Mouse (Mus musculus): ENCODE measurements at regions not wholly inside any gene's neighbourhood (a gene's known extent, or its start where the extent isn't known, plus 50 kb on each side); places are given as distances from the start of the nearest gene placed in this dataset.

- intact Hi-C loops (cut with DNase I) = loop anchor here (5.0 kb wide), 1 partner anchor 58 kb away; no protein-coding TSS in a partner anchor
- no peak for DNase-seq
Measured at GRCm38 (mm10) chr4:9014986-9015385, 776.1 kb upstream of the Car8 start.

GRCm38 (mm10) chr4:9012787-9013186, 773.9 kb upstream of the Car8 start:
- intact Hi-C loops (cut with DNase I) = no loop called here
- no peak for DNase-seq

DNA sequence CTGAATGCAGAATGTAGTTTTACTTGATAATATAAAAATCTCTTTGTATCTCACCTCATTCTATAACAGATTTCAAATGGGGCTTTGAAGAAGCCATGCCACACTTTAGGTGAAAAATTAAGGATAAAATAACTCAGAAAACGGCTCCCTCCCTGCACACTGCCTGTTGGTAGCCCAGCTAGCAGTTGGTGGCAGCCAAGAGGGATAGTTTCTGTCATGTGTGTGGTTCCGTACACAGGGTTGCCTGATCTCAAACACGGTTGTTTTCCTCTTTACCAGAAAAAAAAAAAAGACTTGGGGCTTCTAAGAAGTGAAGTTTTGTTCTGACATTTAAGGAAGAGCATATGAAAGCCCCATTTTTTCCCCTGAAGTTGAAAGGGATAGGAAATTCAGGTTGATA, 773.1 kb upstream of the Car8 start:
- DNase-seq = no peak
- intact Hi-C loops (cut with DNase I) = no loop called here

DNA sequence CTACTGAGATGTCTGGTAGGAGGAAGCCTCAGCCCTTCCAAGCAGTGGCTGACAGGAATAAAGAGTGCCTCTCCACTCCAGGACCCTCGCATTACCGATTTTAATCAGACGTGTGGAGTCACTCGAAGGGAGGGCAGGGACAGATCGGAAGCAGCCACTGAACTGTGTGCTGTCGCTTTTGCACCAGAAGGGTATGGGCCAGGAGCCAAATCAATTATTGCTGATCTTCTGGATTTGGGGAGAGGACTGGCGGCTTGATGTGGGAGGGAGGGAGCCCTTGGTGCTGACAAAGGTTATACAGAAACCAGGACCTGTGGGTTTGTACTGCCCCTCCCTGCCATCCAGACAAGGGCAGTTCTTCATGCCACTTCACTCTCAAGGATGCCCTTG, 772.3 kb upstream of the Car8 start:
- intact Hi-C loops (cut with DNase I) = no loop called here
- no peak for DNase-seq

DNA sequence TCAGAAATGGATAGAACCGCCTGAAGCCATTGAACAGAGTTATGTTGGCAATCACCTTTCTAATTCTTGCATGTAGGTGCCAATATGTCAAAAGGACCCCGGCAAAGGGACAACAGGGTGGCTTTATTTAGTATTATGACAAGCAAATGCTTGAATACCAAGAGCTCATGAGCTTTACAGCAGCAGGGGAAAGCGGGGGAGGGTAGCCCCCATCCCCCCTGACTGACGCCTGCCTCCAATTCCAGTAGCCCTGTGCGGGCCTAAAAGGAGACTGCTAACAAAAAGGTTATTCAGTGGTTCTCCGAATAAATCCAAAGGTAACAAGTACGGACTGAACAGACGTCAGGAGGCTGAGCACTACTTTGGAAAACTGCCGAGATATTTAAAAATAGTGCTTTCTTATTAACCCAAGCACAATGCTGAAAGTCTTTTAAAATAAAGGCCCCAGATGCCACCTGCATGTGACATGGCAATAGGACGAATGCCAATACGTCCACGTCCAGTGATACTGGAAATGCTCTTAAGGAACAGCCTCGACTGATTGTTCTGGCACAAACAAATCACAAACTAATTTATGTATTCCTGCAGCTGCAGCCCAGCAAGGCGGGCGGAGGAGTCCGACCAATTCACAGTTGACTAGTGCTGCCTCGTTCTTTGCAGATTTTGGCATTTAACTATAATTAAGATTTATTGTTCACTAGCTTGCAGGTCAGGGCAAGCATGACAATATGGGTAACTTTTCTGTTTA, 771.7 kb upstream of the Car8 start:
- DNase-seq = no peak
- intact Hi-C loops (cut with DNase I) = no loop called here

GRCm38 (mm10) chr4:9009656-9010055, 770.8 kb upstream of the Car8 start:
- DNase-seq = no peak
- intact Hi-C loops (cut with DNase I) = no loop called here

DNA sequence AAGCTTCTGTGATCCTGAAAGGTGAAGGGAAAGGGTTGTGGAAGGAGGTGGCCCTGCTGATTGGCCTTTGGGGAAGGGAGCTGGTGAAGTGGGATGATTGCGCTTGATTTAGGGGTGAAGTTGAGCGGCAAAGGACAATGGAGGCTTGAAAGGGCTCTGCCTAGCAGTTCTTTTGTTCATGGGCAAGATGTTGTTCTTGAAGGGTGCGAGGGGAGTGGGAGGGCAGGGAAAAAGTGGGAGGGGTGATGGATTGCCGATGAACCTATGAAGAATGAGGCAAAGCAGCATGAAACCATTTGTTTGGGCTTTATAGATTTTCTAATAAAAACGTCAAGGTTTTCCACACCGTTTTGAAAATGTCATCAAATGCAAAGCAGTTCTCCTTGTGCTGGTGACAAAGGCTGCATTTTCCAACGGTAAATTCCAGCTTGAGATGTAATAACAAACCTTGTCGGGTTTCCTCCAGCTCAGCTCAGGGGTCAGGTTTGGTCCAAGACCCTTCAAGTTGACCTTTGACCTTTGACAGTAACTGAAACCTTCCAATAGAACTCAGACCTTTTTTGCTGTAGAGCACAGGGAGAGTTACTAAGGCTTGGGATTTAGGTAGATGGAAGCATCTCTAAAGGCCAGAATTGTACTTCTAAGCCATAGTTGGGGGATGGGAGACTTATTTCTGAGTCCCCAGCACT, 767.2 kb upstream of the Car8 start:
- intact Hi-C loops (cut with DNase I) = no loop called here
- DNase-seq = no peak

DNA sequence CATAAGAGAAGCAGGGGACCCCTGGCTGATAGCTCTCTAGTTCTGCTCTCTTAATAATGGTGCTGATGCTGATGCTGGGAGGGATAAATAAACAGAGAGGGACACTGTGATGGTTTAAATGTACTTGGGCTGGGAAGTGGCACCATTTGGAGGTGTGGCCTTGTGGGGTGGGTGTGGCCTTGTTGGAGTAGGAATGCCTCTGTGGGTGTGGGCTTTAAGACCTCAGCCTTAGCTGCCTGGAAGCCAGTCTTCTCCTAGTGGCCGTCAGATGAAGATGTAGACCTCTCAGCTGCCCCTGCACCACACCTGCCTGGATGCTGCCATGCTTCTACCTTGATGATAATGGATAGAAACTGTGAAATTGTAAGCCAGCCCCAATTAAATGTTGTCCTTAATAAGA, 765.0 kb upstream of the Car8 start:
- no peak for DNase-seq
- intact Hi-C loops (cut with DNase I) = no loop called here

GRCm38 (mm10) chr4:9002380-9002779, 763.5 kb upstream of the Car8 start:
- DNase-seq = no peak
- intact Hi-C loops (cut with DNase I) = no loop called here

DNA sequence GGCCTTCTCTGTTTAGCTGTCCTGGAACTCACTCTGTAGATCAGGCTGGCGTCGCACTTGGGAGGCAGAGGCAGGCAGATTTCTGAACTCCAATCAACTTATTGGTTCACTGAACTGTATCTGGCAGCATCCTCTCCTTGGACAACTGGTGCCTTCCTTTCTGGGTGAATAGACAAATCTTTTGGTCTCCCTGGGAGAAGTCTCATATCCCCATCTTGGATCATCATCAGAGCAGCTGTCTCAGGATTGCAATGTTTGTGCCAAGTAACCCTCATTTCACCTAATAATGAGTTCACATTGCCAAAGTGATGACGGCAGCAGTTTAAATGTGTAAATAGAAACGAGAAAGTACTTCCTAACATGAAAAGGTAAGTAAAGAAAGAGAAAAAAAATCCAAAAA, 759.8 kb upstream of the Car8 start:
- intact Hi-C loops (cut with DNase I) = no loop called here
- DNase-seq = no peak

GRCm38 (mm10) chr4:8992171-8992570, 753.3 kb upstream of the Car8 start:
- intact Hi-C loops (cut with DNase I) = no loop called here
- no peak for DNase-seq

DNA sequence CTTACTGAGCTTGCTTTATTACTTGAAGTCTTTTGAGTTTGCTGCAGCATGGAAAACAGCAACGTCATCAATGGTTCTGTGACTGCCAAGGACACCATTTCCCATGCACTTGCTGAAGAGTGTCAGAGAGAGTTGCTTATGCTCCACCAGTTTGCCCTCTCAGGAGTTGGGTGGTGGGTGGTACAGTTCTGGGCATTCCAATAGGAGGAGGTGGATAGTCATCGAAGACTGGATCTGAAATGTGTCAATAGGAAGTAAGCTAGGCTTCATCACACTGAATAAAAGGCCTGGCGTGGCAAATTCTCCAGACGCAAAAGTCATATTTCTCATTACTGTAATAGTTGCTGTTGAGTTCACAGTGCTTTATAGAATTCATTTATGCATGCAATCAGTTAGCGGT, 751.7 kb upstream of the Car8 start:
- intact Hi-C loops (cut with DNase I) = no loop called here
- DNase-seq = no peak

DNA sequence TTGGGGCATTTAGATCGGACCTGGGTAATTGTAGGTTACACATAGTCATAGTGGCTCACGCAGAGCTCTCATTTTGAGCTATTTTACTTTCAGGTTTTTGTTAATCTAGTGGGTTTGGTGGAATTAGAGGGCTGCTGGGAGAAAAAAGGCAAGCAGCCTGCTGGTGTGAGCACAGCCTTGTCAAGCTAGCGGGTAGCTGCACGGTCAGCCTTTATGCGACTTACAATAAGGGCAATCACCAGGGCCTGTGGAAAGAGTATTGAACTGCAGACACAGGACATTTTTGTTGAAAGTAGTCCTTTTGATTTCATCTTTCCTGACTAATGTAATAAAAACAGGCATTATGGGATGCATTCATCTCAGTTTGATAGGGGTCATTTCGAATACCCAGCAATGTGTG, 750.8 kb upstream of the Car8 start:
- DNase-seq = no peak
- intact Hi-C loops (cut with DNase I) = no loop called here

GRCm38 (mm10) chr4:8989110-8989509, 750.3 kb upstream of the Car8 start:
- DNase-seq = no peak
- intact Hi-C loops (cut with DNase I) = no loop called here

DNA sequence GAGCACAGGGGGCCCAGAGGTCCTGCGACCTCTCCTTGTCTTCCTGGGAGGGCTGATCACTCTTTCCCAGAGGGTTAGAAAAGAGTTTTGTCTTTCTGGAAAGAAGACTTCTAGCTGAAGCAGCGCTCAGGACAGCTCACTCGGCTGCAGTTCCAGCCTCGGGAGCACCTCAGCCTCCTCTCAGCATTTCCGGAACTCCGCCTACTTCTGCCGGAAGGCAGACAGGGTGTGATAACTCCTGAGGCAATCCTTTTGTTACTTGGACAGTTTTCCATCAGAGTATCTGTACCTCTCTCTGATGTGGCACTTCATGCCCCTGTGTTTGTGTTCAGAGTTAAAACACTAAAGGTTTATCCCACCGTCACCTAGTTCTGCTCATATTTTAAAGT, 749.5 kb upstream of the Car8 start:
- no peak for DNase-seq
- intact Hi-C loops (cut with DNase I) = no loop called here

DNA sequence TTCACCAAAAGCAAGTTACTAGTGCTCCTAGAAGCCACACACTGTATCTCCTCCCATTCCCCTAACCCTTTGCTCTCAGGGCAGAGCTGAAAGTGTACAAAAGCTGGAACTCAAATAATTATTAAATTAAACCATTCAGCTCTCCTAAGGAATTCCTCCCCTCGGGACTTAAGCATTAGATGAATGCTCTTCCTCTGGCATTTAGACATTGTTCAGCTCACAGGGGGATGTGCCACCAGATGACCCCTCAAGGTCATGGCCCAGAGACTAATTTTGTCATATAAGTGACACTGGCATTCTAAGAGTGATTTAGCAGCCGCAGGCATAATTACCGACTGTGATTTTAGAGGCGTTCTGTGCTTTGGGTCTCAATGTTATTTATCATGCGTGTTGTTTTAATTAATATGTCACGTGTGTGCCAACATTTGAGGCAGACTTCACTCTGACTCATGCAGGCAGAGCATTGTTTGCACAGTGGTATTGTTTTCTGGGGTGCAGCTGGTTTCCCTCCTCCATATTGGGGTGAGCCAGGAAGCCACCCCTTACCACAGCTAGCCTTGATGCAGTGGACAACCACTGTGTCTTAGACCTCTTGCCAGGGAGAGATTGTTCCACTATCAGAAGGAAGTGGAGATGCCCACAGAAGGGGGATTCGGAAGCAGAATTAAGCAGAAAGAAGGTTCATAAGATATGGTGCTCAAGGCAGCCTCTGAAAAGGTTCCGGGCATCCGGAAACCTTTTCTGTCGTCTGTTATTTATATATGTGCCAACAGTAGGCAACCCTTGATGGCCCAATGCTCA, 748.9 kb upstream of the Car8 start:
- intact Hi-C loops (cut with DNase I) = no loop called here

GRCm38 (mm10) chr4:8986394-8987091, 747.7 kb upstream of the Car8 start:
- no peak for DNase-seq
- intact Hi-C loops (cut with DNase I) = no loop called here

More for the DNA sequence above, 748.9 kb upstream of the Car8 start:
- no peak for DNase-seq

- intact Hi-C loops (cut with DNase I) = no loop called here
Measured at GRCm38 (mm10) chr4:8984059-8984606, 745.3 kb upstream of the Car8 start.

GRCm38 (mm10) chr4:8978949-8979348, 740.1 kb upstream of the Car8 start:
- intact Hi-C loops (cut with DNase I) = no loop called here
- no peak for DNase-seq

More at GRCm38 (mm10) chr4:8984059-8984606, 745.3 kb upstream of the Car8 start:
- DNase-seq = no peak

- DNase-seq = no peak
- intact Hi-C loops (cut with DNase I) = no loop called here
Measured at GRCm38 (mm10) chr4:8969951-8970455, 731.2 kb upstream of the Car8 start.
